Mouse (Mus musculus) 3134 (cell line): ENCODE results near the gene A930004D18Rik.

ENCODE experiments used
- DNase-seq: peaks from one replicate; pipeline ENCODE4 v3.0.0-alpha.2; 2011; ENCODE audit warnings: low spot score; ENCODE audit not compliant: insufficient read length; ENCODE audit errors: extremely low read depth

A930004D18Rik gene

GRCm38 (mm10) chr2:18037491-18037890 lies at the start of gene A930004D18Rik:
Gene A930004D18Rik (minus strand): TSS chr2:18037737.
- no peak for DNase-seq

- DNase-seq: no peak
Measured at GRCm38 (mm10) chr2:18080182-18080860, 42.8 kb upstream of the A930004D18Rik start.

DNA sequence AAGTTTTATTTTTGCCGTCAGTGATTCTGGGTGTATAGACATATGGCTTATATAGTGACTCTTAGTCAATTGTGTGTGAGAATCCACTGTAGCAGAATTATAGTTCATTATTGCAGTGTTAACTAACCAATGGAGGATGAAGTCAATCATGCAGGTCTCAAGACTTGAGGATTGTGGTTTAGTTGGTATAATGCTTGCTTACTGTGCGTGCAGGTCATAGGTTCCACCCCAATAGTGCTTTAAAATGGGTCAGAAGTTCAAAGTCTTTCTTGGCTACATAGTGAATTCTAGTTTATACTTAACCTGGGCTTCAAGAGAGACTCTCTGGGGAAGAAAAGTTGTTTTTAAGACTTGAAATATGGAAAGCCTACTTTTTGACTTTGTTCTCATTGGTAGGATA lies 34.4 kb upstream of the A930004D18Rik start:
- DNase-seq: no peak

DNA sequence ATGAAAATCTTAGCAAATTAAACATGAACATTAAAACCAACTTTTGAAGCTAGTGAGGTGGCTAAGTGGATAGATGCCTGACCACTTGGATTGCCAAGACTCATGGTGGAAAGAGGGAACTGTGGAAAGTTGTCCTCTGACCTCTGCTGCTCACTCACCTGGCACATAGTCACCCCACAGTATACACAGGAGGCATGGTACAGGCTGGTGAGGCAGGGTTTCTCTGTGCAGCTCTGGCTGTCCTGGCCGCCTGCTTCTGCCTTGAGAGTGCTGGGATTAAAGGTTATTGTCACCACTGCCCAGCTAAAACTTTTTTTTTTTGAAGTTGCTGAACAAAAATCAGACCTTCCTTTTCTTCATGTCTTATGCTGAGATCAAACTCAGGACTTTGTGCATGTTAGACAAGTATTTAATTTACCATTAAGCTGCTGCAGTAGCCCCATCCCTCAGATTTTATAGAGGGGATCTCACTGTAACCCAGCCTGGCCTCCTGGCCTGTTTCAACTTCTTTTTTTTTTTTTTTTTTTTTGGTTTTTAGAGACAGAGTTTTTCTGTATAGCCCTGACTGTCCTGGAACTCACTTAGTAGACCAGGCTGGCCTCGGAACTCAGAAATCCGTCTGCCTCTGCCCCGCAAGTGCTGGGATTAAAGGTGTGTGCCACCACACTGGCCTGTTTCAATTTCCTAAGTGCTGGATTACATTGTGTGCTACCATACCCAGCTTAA lies 30.7 kb upstream of the A930004D18Rik start:
- no peak for DNase-seq

- DNase-seq: no peak
Measured at GRCm38 (mm10) chr2:18066436-18066835, 28.9 kb upstream of the A930004D18Rik start.

GRCm38 (mm10) chr2:18065708-18066030 lies 28.1 kb upstream of the A930004D18Rik start:
- no peak for DNase-seq

DNA sequence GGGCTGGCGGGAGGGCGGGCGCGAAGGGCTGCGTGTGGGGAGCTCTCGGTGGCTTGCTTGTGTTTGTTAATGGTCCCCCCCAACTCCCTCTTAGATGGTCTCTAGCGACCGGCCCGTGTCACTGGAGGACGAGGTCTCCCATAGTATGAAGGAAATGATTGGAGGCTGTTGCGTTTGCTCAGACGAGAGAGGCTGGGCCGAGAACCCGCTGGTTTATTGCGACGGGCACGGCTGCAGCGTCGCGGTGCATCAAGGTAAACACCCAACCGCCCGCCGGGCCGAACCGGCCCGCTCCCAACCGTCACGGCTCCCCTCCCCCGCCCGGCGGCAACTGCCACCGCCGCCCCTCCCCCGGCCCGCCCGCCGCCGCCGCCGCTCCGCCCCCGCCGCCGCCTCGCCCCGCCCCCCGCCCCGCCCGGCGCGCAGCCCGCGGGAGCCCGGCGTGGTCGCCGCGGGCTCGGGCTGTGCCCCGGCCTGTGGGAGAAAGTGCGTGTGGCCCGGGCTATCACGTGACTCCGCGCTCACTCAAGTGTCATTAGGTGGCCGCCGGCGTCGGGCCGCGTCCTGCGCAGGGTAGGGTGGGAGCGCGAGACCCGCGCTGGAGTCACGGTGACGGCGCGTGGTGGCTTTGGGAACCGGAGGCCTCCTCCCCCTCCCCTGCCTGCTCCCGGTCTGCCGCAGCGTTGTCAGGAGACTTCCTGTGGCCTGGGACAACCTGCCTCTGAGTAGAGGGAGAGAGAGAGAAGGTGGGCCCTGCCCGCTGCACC lies 27.6 kb upstream of the A930004D18Rik start:
- peak; percentile 78 for DNase-seq

GRCm38 (mm10) chr2:18064356-18064858 lies 26.9 kb upstream of the A930004D18Rik start:
- peak; percentile 93 for DNase-seq

DNA sequence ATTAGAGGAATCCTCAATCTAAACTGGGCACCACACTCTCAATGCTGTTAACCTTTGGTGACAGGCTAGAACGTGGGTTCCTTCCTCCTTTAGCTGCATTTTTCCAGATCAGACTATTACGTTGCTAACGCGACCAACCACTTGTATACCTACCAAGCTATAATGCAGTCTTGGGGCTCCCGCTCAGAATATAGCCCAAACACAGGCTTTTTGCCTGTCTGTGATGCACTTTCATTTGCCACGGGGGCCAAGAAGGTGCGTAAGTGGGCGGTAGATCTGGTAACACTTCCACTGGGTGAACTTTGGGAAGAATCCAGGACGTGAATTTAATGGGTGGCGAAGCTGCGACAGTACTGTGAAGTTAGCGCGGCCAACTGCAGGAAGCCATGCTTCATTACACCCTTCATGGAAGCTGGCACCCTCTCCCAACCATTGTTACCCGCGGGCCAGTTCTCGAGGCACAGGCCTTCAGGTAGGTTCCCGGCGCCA lies 26.3 kb upstream of the A930004D18Rik start:
- no peak for DNase-seq

- no peak for DNase-seq
Measured at GRCm38 (mm10) chr2:18060396-18060795, 22.9 kb upstream of the A930004D18Rik start.

DNA sequence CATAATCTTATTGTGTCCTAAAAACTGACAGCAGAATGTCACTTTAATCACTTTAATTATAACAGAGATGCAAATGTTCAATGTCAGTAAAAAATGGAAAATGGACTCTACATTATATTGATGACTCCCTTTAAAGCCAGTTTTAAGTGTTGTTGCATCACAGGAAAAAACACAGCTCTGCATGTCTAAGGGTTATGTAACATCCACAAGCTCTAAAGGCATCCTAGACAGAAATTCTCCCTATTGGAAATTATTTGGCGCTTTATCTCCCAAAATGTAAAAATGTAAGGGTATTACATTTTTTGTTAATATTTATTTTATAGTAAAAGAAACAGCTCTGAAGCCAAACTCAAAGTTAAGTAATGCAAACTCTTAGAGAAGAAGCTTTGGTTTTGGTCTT lies 22.4 kb upstream of the A930004D18Rik start:
- DNase-seq: no peak

- no peak for DNase-seq
Measured at GRCm38 (mm10) chr2:18059063-18059462, 21.5 kb upstream of the A930004D18Rik start.

- DNase-seq: no peak
Measured at GRCm38 (mm10) chr2:18058146-18058708, 20.7 kb upstream of the A930004D18Rik start.

- DNase-seq: peak; percentile 81
Measured at GRCm38 (mm10) chr2:18057336-18058145, 20.0 kb upstream of the A930004D18Rik start.

GRCm38 (mm10) chr2:18056786-18057255 lies 19.3 kb upstream of the A930004D18Rik start:
- peak; percentile 97 for DNase-seq

DNA sequence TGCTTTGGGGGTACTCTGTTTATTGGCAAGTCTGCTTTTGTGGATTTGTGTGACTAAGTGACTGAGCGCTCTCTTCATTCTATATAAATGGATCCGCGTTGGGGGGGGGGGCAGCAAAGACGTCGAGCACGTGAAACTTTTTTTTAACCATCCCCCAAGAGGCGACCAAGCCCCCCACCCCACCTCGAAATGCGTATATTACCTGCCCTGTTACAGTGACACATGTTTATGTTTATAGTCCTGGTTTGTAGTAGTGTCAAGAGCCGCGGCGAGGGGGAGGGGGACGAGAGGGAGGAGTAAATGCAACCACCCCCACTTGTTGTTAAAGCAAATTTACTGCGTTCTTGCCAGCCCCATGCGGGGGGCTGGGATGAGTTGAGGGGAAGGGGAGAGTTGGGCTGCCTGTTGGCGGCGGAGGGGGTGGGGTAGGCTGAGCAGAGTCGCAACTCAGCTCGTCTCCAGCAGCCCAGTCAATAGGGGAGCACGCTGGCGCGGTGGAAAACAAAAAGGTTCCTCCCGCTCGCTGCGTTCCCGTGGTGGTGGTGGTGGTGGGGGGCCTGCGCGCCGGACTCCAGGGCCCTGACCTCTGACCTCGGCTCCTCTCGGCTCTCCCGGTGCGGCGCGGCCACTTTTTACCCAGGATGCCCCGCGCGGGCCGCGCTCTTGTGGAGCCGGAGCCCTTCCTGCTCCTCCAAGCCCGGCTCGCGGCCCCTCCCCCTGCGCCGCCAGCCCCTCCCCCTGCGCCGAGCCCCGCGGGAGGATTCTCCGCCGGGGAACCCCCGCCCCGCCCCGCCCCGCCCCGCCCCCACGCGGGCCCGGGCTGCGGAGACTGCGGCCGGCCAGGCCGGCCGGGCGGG lies 18.6 kb upstream of the A930004D18Rik start:
- DNase-seq: peak; percentile 88

GRCm38 (mm10) chr2:18055016-18055928 lies 17.7 kb upstream of the A930004D18Rik start, which contains the start of gene Mllt10:
Gene Mllt10 (plus strand): TSS chr2:18055237.
- DNase-seq: no peak
